Comparison of ENCODE assay signal across 33 mouse cellular contexts in the genomic region with DNA sequence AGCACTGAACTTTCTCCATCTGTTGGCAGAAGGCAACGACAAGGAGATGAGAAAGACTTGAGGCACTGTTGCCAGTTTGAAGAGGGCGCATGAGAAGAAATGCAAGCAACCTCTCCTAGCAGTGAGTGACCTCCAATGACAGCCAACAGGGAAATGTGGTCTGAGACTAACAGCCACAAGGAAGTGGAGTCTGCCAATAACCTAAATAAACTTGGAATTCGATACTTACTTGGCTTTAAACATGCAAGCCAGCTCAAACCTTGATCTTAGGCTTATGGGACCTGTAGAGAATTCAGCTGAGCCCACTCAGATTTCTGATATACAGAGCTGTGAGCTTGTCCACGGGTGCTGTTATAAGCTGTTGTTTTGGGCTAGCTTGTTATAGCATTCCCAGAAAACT. TPM values are rescaled to one million over a fixed set of nuclear protein-coding genes. Genes with fewer than 3 reads are reported as not detected.
DNase-seq lines count a peak whose midpoint lies in the region; ATAC-seq and TF ChIP-seq lines count a peak whose summit lies in the region.
"Had no signal": no experiment of that assay in that cellular context is flagged by ENCODE, and none has a peak within 500 bp of the region (broad histone marks: within the 10 kb centered on the region; RNA-seq: fewer than 3 reads in every experiment).

No protein-coding gene starts in this region.

- peaks cover 6% of the 10 kb centered on the region; the same call in 1 of the 2 replicates for H3K4me1 ChIP-seq in heart, embryonic 10.5 days
- peaks cover 9% of the 10 kb centered on the region for H3K4me1 ChIP-seq in heart, embryonic 15.5 days (replicated peaks)
- H3K4me1 ChIP-seq in lung, embryonic 15.5 days, result 0 out of 2 replicates have a peak, but pooled peaks cover 4% of the 10 kb centered on the region
- no peaks in the 10 kb centered on the region for H3K4me1 ChIP-seq in lung, postnatal 0 days (ENCODE audit: insufficient read depth, low read depth, low read length)
- H3K4me1 ChIP-seq: hindbrain, embryonic 10.5 days; hindbrain, embryonic 15.5 days; liver, embryonic 15.5 days; midbrain, embryonic 10.5 days; midbrain, embryonic 15.5 days; neural tube, embryonic 15.5 days had no signal

- H3K36me3 ChIP-seq in heart, embryonic 10.5 days, result no peaks in the 10 kb centered on the region
- H3K36me3 ChIP-seq in heart, embryonic 15.5 days, result no peaks in the 10 kb centered on the region
- H3K36me3 ChIP-seq in lung, embryonic 15.5 days, result no peaks in the 10 kb centered on the region
- no peaks in the 10 kb centered on the region for H3K36me3 ChIP-seq in lung, postnatal 0 days (ENCODE audit: insufficient read depth, low read length)
- H3K36me3 ChIP-seq: hindbrain, embryonic 10.5 days; hindbrain, embryonic 15.5 days; liver, embryonic 15.5 days; midbrain, embryonic 10.5 days; midbrain, embryonic 15.5 days; neural tube, embryonic 15.5 days had no signal

- H3K27me3 ChIP-seq in heart, embryonic 10.5 days (ENCODE audit: insufficient read depth, poor library complexity, severe bottlenecking), result peaks cover 24% of the 10 kb centered on the region; the same call in 1 of the 2 replicates
- no peaks in the 10 kb centered on the region for H3K27me3 ChIP-seq in heart, embryonic 15.5 days
- peaks cover 3% of the 10 kb centered on the region; the same call in 1 of the 2 replicates for H3K27me3 ChIP-seq in lung, embryonic 15.5 days
- no peaks in the 10 kb centered on the region for H3K27me3 ChIP-seq in lung, postnatal 0 days (replicated peaks; ENCODE audit: insufficient read depth, low read length)
- H3K27me3 ChIP-seq: CH12.LX; liver, embryonic 15.5 days had no signal

- no peak overlapping the region for H3K27ac ChIP-seq in heart, embryonic 10.5 days
- peak overlapping the region; percentile 82 for H3K27ac ChIP-seq in heart, embryonic 15.5 days
- H3K27ac ChIP-seq in lung, embryonic 15.5 days, result peak overlapping the region; percentile 61; the same call in 1 of the 2 replicates
- no peak overlapping the region for H3K27ac ChIP-seq in lung, postnatal 0 days (ENCODE audit: low read length)
- H3K27ac ChIP-seq: hindbrain, embryonic 10.5 days; hindbrain, embryonic 15.5 days; liver, embryonic 15.5 days; midbrain, embryonic 10.5 days; midbrain, embryonic 15.5 days; neural tube, embryonic 15.5 days had no signal

- TF ChIP-seq EP300 in lung, postnatal 0 days (IDR thresholded peaks at IDR 0.05), result no peak

- TF ChIP-seq CTCF in lung, postnatal 0 days (IDR thresholded peaks at IDR 0.05), result no peak

- peak; percentile 45 for DNase-seq in heart, adult 11 months
- DNase-seq in heart, embryonic 10.5 days (ENCODE audit: low spot score), result no peak
- DNase-seq in heart, adult 18-20 months, result no peak
- DNase-seq in lung, postnatal 0 days (ENCODE audit: low spot score), result no peak
- DNase-seq in cerebellum, adult 18-20 months, result no peak
- DNase-seq: adrenal gland, adult 2 months; adrenal gland, postnatal 36 days; B cell, adult 2 months; cerebellum, adult 2 months; cerebellum, postnatal 14 days; kidney, adult 11 months; kidney, postnatal 14 days; layer of hippocampus, adult 9-11 months; lung, postnatal 14 days; retina, postnatal 1 day; right cerebral cortex, postnatal 25 days; spleen, adult 18-20 months; thymus, postnatal 14 days had no signal

- H3K9me3 ChIP-seq in heart, embryonic 10.5 days, result no peaks in the 10 kb centered on the region
- H3K9me3 ChIP-seq in heart, embryonic 15.5 days (replicated peaks), result no peaks in the 10 kb centered on the region
- no peaks in the 10 kb centered on the region for H3K9me3 ChIP-seq in lung, embryonic 15.5 days
- H3K9me3 ChIP-seq in lung, postnatal 0 days (ENCODE audit: low read length), result no peaks in the 10 kb centered on the region
- H3K9me3 ChIP-seq: hindbrain, embryonic 10.5 days; hindbrain, embryonic 15.5 days; liver, embryonic 15.5 days; midbrain, embryonic 10.5 days; midbrain, embryonic 15.5 days; neural tube, embryonic 15.5 days had no signal

- H3K4me2 ChIP-seq in heart, embryonic 15.5 days, result no peak overlapping the region
- H3K4me2 ChIP-seq in lung, embryonic 15.5 days, result no peak overlapping the region
- no peak overlapping the region for H3K4me2 ChIP-seq in lung, postnatal 0 days (replicated peaks; ENCODE audit: low read depth, low read length)
- H3K4me2 ChIP-seq: hindbrain, embryonic 15.5 days; liver, embryonic 15.5 days; midbrain, embryonic 15.5 days; neural tube, embryonic 15.5 days had no signal

- H3K4me3 ChIP-seq in heart, embryonic 10.5 days, result no peak overlapping the region
- H3K4me3 ChIP-seq in heart, embryonic 15.5 days, result no peak overlapping the region
- no peak overlapping the region for H3K4me3 ChIP-seq in lung, embryonic 15.5 days
- H3K4me3 ChIP-seq in lung, postnatal 0 days (ENCODE audit: low read depth, low read length), result no peak overlapping the region
- H3K4me3 ChIP-seq: hindbrain, embryonic 10.5 days; hindbrain, embryonic 15.5 days; liver, embryonic 15.5 days; midbrain, embryonic 10.5 days; midbrain, embryonic 15.5 days; neural tube, embryonic 15.5 days had no signal

- no peak overlapping the region for H3K9ac ChIP-seq in heart, embryonic 15.5 days
- no peak overlapping the region for H3K9ac ChIP-seq in lung, embryonic 15.5 days
- no peak overlapping the region for H3K9ac ChIP-seq in lung, postnatal 0 days (replicated peaks; ENCODE audit: low read depth)
- H3K9ac ChIP-seq: hindbrain, embryonic 15.5 days; liver, embryonic 15.5 days; midbrain, embryonic 15.5 days; neural tube, embryonic 15.5 days had no signal

- WGBS in heart, embryonic 10.5 days, result 71% methylated on average over 4 of the region's 4 CpGs
- 58% methylated on average over 4 of the region's 4 CpGs for WGBS in heart, embryonic 15.5 days
- WGBS in lung, embryonic 15.5 days, result 33% methylated on average over 4 of the region's 4 CpGs
- 35% methylated on average over 4 of the region's 4 CpGs for WGBS in lung, postnatal 0 days

- ATAC-seq in heart, embryonic 15.5 days (replicated peaks; ENCODE audit: insufficient number of reproducible peaks, insufficient read depth, low FRiP score, low read depth), result no peak
- ATAC-seq in lung, embryonic 15.5 days (ENCODE audit: borderline replicate concordance, extremely low read depth, low FRiP score, low TSS enrichment), result no peak
- no peak for ATAC-seq in lung, postnatal 0 days
- ATAC-seq: activated CD4-positive, CD25-positive, alpha-beta regulatory T cell, adult 4 months; forebrain, embryonic 14.5 days; inflammation-experienced regulatory T-cells, adult 6 months; midbrain, embryonic 15.5 days had no signal

RNA-seq across cellular contexts. Expression of gene Tmem28, which starts 51.4 kb away (rescaled TPM):
- polyA plus RNA-seq in heart, embryonic 10.5 days (2016; fragmentation: Nextera tagmentation; extraction: Ambion mirVana), result 0.10 TPM in 1 of 2 replicates, not detected in the other
- polyA plus RNA-seq in heart, embryonic 15.5 days (2015; fragmentation: Nextera tagmentation; extraction: Ambion mirVana), result 0.04 TPM in 1 of 2 replicates, not detected in the other
- under 1 TPM in 1 of 2 experiments, not detected in 1; 0.18 TPM for total RNA-seq in heart, adult 18-20 months (2021)
- polyA plus RNA-seq in lung, embryonic 15.5 days (2015; fragmentation: Nextera tagmentation; extraction: Ambion mirVana), result not detected in 2 replicates
- 0.02 TPM in 1 of 2 replicates, not detected in the other for polyA plus RNA-seq in lung, postnatal 0 days (2015; fragmentation: Nextera tagmentation; extraction: Ambion mirVana)
- total RNA-seq: CH12.LX; liver, adult 2 months had no signal
- polyA plus RNA-seq: activated CD4-positive, CD25-positive, alpha-beta regulatory T cell, adult 4 months; gonadal fat pad, adult 2 months; inflammation-experienced regulatory T-cells, adult 6 months; kidney, embryonic 14.5 days; liver, adult 2 months; liver, embryonic 15.5 days had no signal

Comparison
In these comparisons a context has a peak if more than half of its experiments do, and no peak if none do; other contexts are left out.
1. H3K27ac ChIP-seq: peak in heart, embryonic 15.5 days (single experiment) and lung, embryonic 15.5 days (single experiment); none in heart, embryonic 10.5 days (single experiment) and lung, postnatal 0 days (single experiment).